Mouse (Mus musculus) CH12.LX (cell line): Measurements from ENCODE around the gene Senp8. TPM values are rescaled to one million over a fixed set of nuclear protein-coding genes. Genes with fewer than 3 reads are reported as not detected.

ENCODE experiments used
- DNase-seq: peaks from one replicate; pipeline ENCODE4 v3.0.0-alpha.2; 2013; ENCODE audit errors: extremely low read depth
- H3K27ac ChIP-seq: 2 replicates; pipeline ENCODE4 v1.5.1; 2012; ENCODE audit warnings: low read depth, mild to moderate bottlenecking, control low read depth, moderate library complexity; ENCODE audit not compliant: insufficient read depth
- H3K27me3 ChIP-seq: replicated peaks from 2 replicates; pipeline ENCODE3; 2012; ENCODE audit warnings: inconsistent platforms
- H3K36me3 ChIP-seq, 2 experiments: replicated peaks in 1 of 2; 2 replicates each; pipeline versions ENCODE3 to v1.6.1; 2012; ENCODE audit warnings: inconsistent platforms in 1 of 2, low read length in 1 of 2, mild to moderate bottlenecking in 1 of 2, mixed read lengths in 1 of 2, moderate library complexity in 1 of 2; ENCODE audit not compliant: control insufficient read depth in 1 of 2, insufficient read depth in 1 of 2
- H3K4me1 ChIP-seq, 2 experiments: 2 replicates each; pipeline ENCODE4 v1.6.1; 2012; ENCODE audit warnings: inconsistent platforms in 1 of 2, moderate library complexity in 1 of 2; ENCODE audit not compliant: insufficient read depth in 2 of 2, control insufficient read depth in 1 of 2
- H3K4me2 ChIP-seq: 2 replicates; pipeline ENCODE4 v1.6.1; 2012; ENCODE audit warnings: low read depth, mild to moderate bottlenecking, control low read depth; ENCODE audit not compliant: poor library complexity, insufficient read depth, severe bottlenecking
- H3K4me3 ChIP-seq, 3 experiments: fragments of 150-350 bp in 1 of 3; sonication (generic) in 1 of 3; replicated peaks in 1 of 3; 2 replicates each; pipeline versions ENCODE3 to v1.5.1; 2011 to 2012; ENCODE audit warnings: low read depth in 2 of 3, low read length in 2 of 3, mild to moderate bottlenecking in 2 of 3, moderate library complexity in 2 of 3, control low read depth in 1 of 3, improper control_type of control experiment in 1 of 3, inconsistent platforms in 1 of 3, mixed read lengths in 1 of 3; ENCODE audit not compliant: poor library complexity in 1 of 3
- H3K79me2 ChIP-seq: replicated peaks from 2 replicates; pipeline ENCODE4 v1.6.1; 2012; ENCODE audit warnings: mild to moderate bottlenecking, moderate library complexity; ENCODE audit not compliant: control insufficient read depth, poor library complexity, insufficient read depth, severe bottlenecking; ENCODE audit errors: extremely low read depth
- H3K9ac ChIP-seq: 2 replicates; pipeline ENCODE4 v1.6.1; 2012; ENCODE audit warnings: low read depth, mild to moderate bottlenecking, control low read depth, moderate library complexity; ENCODE audit not compliant: insufficient read depth
- H3K9me3 ChIP-seq: replicated peaks from 2 replicates; pipeline ENCODE3; 2012; ENCODE audit warnings: low read length, inconsistent platforms, mixed read lengths
- BHLHE40 ChIP-seq: IDR thresholded peaks from 2 replicates; pipeline ENCODE4 v1.6.1; 2011; ENCODE audit warnings: mild to moderate bottlenecking, low read depth, low read length, improper control_type of control experiment
- CHD1 ChIP-seq: IDR thresholded peaks from 2 replicates; pipeline ENCODE4 v1.6.1; 2012; ENCODE audit warnings: low read depth, low read length, improper control_type of control experiment, inconsistent platforms
- CTCF ChIP-seq, 2 experiments: IDR thresholded peaks in 1 of 2; conservative IDR thresholded peaks in 1 of 2; 2 replicates each; pipeline ENCODE4 v1.5.1; 2011 to 2012; ENCODE audit warnings: low read depth in 2 of 2, low read length in 2 of 2, improper control_type of control experiment in 1 of 2, inconsistent platforms in 1 of 2, mild to moderate bottlenecking in 1 of 2, moderate library complexity in 1 of 2
- E2F4 ChIP-seq: IDR thresholded peaks from 2 replicates; pipeline ENCODE4 v1.6.1; 2011; ENCODE audit warnings: low read depth, low read length, improper control_type of control experiment; ENCODE audit not compliant: insufficient replicate concordance
- ELF1 ChIP-seq: IDR thresholded peaks from 2 replicates; pipeline ENCODE4 v1.6.1; 2014; ENCODE audit warnings: low read depth, mild to moderate bottlenecking, inconsistent platforms, low read length, improper control_type of control experiment
- EP300 ChIP-seq: IDR thresholded peaks from 2 replicates; pipeline ENCODE4 v1.6.1; 2011; ENCODE audit warnings: low read length, improper control_type of control experiment
- GABPA ChIP-seq: IDR thresholded peaks from 2 replicates; pipeline ENCODE4 v1.6.1; 2012; ENCODE audit warnings: low read depth, low read length, improper control_type of control experiment, inconsistent platforms; ENCODE audit not compliant: insufficient replicate concordance
- HCFC1 ChIP-seq: IDR thresholded peaks from 2 replicates; pipeline ENCODE4 v1.6.1; 2012; ENCODE audit warnings: low read depth, mild to moderate bottlenecking, inconsistent platforms, low read length, improper control_type of control experiment
- JUND ChIP-seq: conservative IDR thresholded peaks from 2 replicates; pipeline ENCODE4 v1.6.1; 2011; ENCODE audit warnings: low read depth, low read length, improper control_type of control experiment
- KAT2A ChIP-seq: IDR thresholded peaks from 2 replicates; pipeline ENCODE4 v1.6.1; 2012; ENCODE audit warnings: low read length, improper control_type of control experiment, inconsistent platforms; ENCODE audit not compliant: insufficient replicate concordance
- MAX ChIP-seq: IDR thresholded peaks from 2 replicates; pipeline ENCODE4 v1.6.1; 2011; ENCODE audit warnings: low read length, improper control_type of control experiment
- MAZ ChIP-seq: IDR thresholded peaks from 2 replicates; pipeline ENCODE4 v1.6.1; 2012; ENCODE audit warnings: low read depth, mild to moderate bottlenecking, inconsistent platforms, low read length, improper control_type of control experiment, moderate library complexity
- MEF2A ChIP-seq: IDR thresholded peaks from 2 replicates; pipeline ENCODE4 v1.6.1; 2014; ENCODE audit warnings: low read depth, mild to moderate bottlenecking, inconsistent platforms, low read length, improper control_type of control experiment, borderline replicate concordance
- MXI1 ChIP-seq: IDR thresholded peaks from 2 replicates; pipeline ENCODE4 v1.6.1; 2011; ENCODE audit warnings: mild to moderate bottlenecking, low read depth, low read length, improper control_type of control experiment
- MYC ChIP-seq: IDR thresholded peaks from 2 replicates; pipeline ENCODE4 v1.6.1; 2011; ENCODE audit warnings: low read depth, mild to moderate bottlenecking, improper control_type of control experiment, low read length
- NRF1 ChIP-seq: IDR thresholded peaks from 2 replicates; pipeline ENCODE4 v1.6.1; 2014; ENCODE audit warnings: low read depth, mild to moderate bottlenecking, inconsistent platforms, low read length, improper control_type of control experiment, moderate library complexity
- POLR2A ChIP-seq: IDR thresholded peaks from 2 replicates; pipeline ENCODE4 v1.6.1; 2011; ENCODE audit warnings: low read depth, mild to moderate bottlenecking, improper control_type of control experiment, low read length
- POLR2AphosphoS2 ChIP-seq: IDR thresholded peaks from 2 replicates; pipeline ENCODE4 v1.6.1; 2011; ENCODE audit warnings: low read depth, low read length, improper control_type of control experiment
- RCOR1 ChIP-seq: conservative IDR thresholded peaks from 2 replicates; pipeline ENCODE4 v1.6.1; 2012; ENCODE audit warnings: low read depth, mild to moderate bottlenecking, inconsistent platforms, low read length, improper control_type of control experiment
- SIN3A ChIP-seq: IDR thresholded peaks from 2 replicates; pipeline ENCODE4 v1.6.1; 2012; ENCODE audit warnings: low read length, improper control_type of control experiment, inconsistent platforms
- TBP ChIP-seq: conservative IDR thresholded peaks from 2 replicates; pipeline ENCODE4 v1.6.1; 2011; ENCODE audit warnings: low read depth, low read length, improper control_type of control experiment
- UBTF ChIP-seq: IDR thresholded peaks from 2 replicates; pipeline ENCODE4 v1.6.1; 2012; ENCODE audit warnings: low read depth, mild to moderate bottlenecking, inconsistent platforms, low read length, improper control_type of control experiment, moderate library complexity
- ZC3H11A ChIP-seq: IDR thresholded peaks from 2 replicates; pipeline ENCODE4 v1.6.1; 2012; ENCODE audit warnings: low read depth, mild to moderate bottlenecking, inconsistent platforms, low read length, improper control_type of control experiment
- ZNF384 ChIP-seq: IDR thresholded peaks from 2 replicates; pipeline ENCODE4 v1.6.1; 2012; ENCODE audit warnings: low read depth, low read length, improper control_type of control experiment, inconsistent platforms
- dilution Hi-C: fragments of 300-500 bp; cut with MboI; formaldehyde crosslinking; loops from 2 replicates; pipeline ENCODE4 v1.14.3; 2020; ENCODE audit warnings: low sequenced_read_pairs; ENCODE audit not compliant: extremely low pct_unique_long_range_greater_than_20kb, extremely low pct_ligation_motif_present
- in situ Hi-C: fragments of 300-500 bp; cut with MboI; formaldehyde crosslinking; loops from 3 replicates; pipeline ENCODE4 v1.14.3; 2019; ENCODE audit warnings: low sequenced_read_pairs, low pct_ligation_motif_present, low pct_unique_long_range_greater_than_20kb, mixed read lengths
- polyA plus RNA-seq: library from polyadenylated mRNA; unstranded; fragments of >175 nt; gene quantifications from 2 replicates; pipeline ENCODE4 v1.2.1, GENCODE M21; 2012; ENCODE audit warnings: low read depth; ENCODE audit not compliant: insufficient read length
- total RNA-seq, 2 experiments: library from RNA; depleted of rRNA; stranded (reverse); fragments of 300-350 nt in 1 of 2; fragments of >200 nt in 1 of 2; gene quantifications; 2 replicates each; pipeline ENCODE4 v1.2.3; 2012 to 2014

Gene Senp8
- total and polyA plus RNA-seq, 3 experiments = 5.2 to 8.5 (median 6.1) TPM

- Histone ChIP-seq H3K36me3 (no peaks in the 10 kb centered on the region), H3K9me3 (no peaks in the 10 kb centered on the region), H3K4me2 (no peak overlapping the region), H3K4me1 (peaks cover 0 to 3% of the 10 kb centered on the region in 2 experiments; a peak in 1 of 4 replicates), H3K9ac (no peak overlapping the region), H3K4me3 (no peak overlapping the region), H3K27ac (no peak overlapping the region), H3K79me2 (peaks cover 2% of the 10 kb centered on the region; the same call in 1 of the 2 replicates), H3K27me3 (no peaks in the 10 kb centered on the region)
- TF ChIP-seq JUND (no peak), RCOR1 (no peak), MXI1 (no peak), MYC (0 out of 2 replicates have a peak, but pooled peaks have one; percentile 28), MAX (peak; percentile 81)
- dilution Hi-C loops = no loop called here
- in situ Hi-C loops = no loop called here
- no peak for DNase-seq
Measured at GRCm38 (mm10) chr9:59755199-59755598, 4.7 kb upstream of the Senp8 start.

- dilution Hi-C loops = no loop called here
- no peak overlapping the region for H3K27ac ChIP-seq
- no peak for DNase-seq
Measured at GRCm38 (mm10) chr9:59751966-59752365, 1.5 kb upstream of the Senp8 start.

GRCm38 (mm10) chr9:59751066-59751581 lies 614 bp upstream of the Senp8 start:
- Histone ChIP-seq H3K4me3 (peak overlapping the region; percentile 79 to 82 (median 82)), H3K4me2 (peak overlapping the region; percentile 86; the same call in 1 of the 2 replicates), H3K79me2 (peaks cover 4% of the 10 kb centered on the region; the same call in 1 of the 2 replicates), H3K27me3 (no peaks in the 10 kb centered on the region), H3K4me1 (peaks cover 0 to 14% of the 10 kb centered on the region in 2 experiments; a peak in 3 of 4 replicates), H3K36me3 (no peaks in the 10 kb centered on the region), H3K9me3 (no peaks in the 10 kb centered on the region), H3K9ac (peak overlapping the region; percentile 41), H3K27ac (peak overlapping the region; percentile 12; the same call in 1 of the 2 replicates)
- dilution Hi-C loops (no loop called here), in situ Hi-C loops (no loop called here)
- TF ChIP-seq MAZ (peak; percentile 30; the same call in 1 of the 2 replicates), SIN3A (peak; percentile 33; the same call in 1 of the 2 replicates), E2F4 (no peak)
- DNase-seq = peak; percentile 65

More at GRCm38 (mm10) chr9:59751966-59752365, 1.5 kb upstream of the Senp8 start:
- no peaks in the 10 kb centered on the region for H3K27me3 ChIP-seq
- H3K4me2 ChIP-seq = peak overlapping the region; percentile 86
- H3K79me2 ChIP-seq = peaks cover 4% of the 10 kb centered on the region; the same call in 1 of the 2 replicates
- H3K36me3 ChIP-seq = no peaks in the 10 kb centered on the region
- peaks cover 0 to 14% of the 10 kb centered on the region in 2 experiments; a peak in 3 of 4 replicates for H3K4me1 ChIP-seq
- no peaks in the 10 kb centered on the region for H3K9me3 ChIP-seq
- H3K9ac ChIP-seq = peak overlapping the region; percentile 41
- no peak for TF ChIP-seq TBP
- no peak for TF ChIP-seq POLR2A
- TF ChIP-seq SIN3A = no peak
- no peak for TF ChIP-seq ZNF384
- TF ChIP-seq CTCF (conservative IDR thresholded peaks at IDR 0.05 in 1 of 2, IDR thresholded peaks at IDR 0.05 in 1 of 2; ENCODE audit: low read depth in 2 of 2, low read length in 2 of 2) = no peak
- no peak for TF ChIP-seq NRF1
- no peak for TF ChIP-seq CHD1
- TF ChIP-seq BHLHE40 = no peak
- no peak for TF ChIP-seq GABPA
- no peak for TF ChIP-seq POLR2AphosphoS2
- TF ChIP-seq ELF1 = no peak
- no peak for TF ChIP-seq KAT2A
- TF ChIP-seq EP300 = no peak
- TF ChIP-seq HCFC1 = no peak
- no peak for TF ChIP-seq ZC3H11A
- no peak for TF ChIP-seq RCOR1
- no peak for TF ChIP-seq MEF2A
- TF ChIP-seq MYC = no peak
- no peak for TF ChIP-seq MAX
- TF ChIP-seq UBTF = no peak
- in situ Hi-C loops = no loop called here
- H3K4me3 ChIP-seq = peak overlapping the region in 1 of 3 experiments; percentile 82
